Mouse (Mus musculus): Measurements from ENCODE around the gene Ywhah. TPM values are rescaled to one million over a fixed set of nuclear protein-coding genes. Genes with fewer than 3 reads are reported as not detected.

Ywhah gene
- polyA plus RNA-seq, 1 experiment from 2014 or later = 976 TPM

DNA sequence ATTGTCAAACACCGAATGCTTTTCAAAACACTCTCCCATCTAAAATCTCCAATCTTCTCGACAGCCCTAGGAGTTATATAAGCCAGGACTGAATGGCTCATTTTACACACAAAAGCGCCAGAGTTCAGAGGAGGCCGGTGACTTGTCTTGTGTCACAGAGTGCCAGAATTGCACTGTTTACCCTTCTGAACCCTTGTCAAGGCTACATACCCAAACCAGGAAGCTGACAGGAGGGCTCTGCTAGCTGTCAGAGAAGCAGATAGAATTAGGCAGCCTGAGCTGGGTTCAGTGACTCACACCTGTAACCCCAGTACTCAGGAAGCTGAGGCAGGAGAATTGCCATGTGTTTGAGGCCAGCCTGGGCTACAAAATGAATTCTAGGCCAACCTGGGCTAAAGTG lies 11.2 kb upstream of the Ywhah start:
- peaks cover 48% of the 10 kb centered on the region for H3K4me1 ChIP-seq (ENCODE audit: control insufficient read depth, insufficient read depth, low read length)
- H3K36me3 ChIP-seq (ENCODE audit: control insufficient read depth, insufficient read depth, low read length) = no peaks in the 10 kb centered on the region
- no peak overlapping the region for H3K4me2 ChIP-seq (ENCODE audit: low read length)
- H3K27me3 ChIP-seq (ENCODE audit: control insufficient read depth, insufficient read depth, low read depth, low read length) = no peaks in the 10 kb centered on the region
- peak overlapping the region; percentile 88 for H3K27ac ChIP-seq (ENCODE audit: low read length)
- WGBS = 58% methylated on average over 4 of the region's 4 CpGs
- no peak overlapping the region for H3K4me3 ChIP-seq (ENCODE audit: low read depth, low read length)
- H3K9ac ChIP-seq (ENCODE audit: low read depth, low read length) = no peak overlapping the region
- ATAC-seq = no peak
- no peaks in the 10 kb centered on the region for H3K9me3 ChIP-seq (replicated peaks; ENCODE audit: control insufficient read depth, low read length, poor library complexity, severe bottlenecking)

DNA sequence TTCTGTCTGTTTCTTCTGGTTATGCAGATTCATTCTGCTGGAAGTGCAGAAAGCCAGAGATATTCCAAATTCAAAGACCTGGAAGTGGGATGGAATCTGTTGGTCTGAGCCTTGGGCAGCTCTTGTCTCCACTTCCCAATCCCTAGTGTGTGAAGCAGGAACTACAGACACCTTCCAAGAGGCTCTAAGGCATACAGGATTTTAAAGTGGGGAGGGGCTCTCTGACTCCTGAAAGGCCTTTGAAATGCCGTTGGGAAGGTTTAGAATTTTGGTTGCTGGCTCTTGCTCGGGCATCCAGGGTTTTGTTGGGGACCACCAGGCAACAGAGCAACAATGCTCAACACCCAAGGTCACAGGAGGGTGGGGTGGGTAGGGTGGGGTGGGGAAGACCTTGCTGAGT lies 9.3 kb upstream of the Ywhah start:
- no peak for ATAC-seq
- Histone ChIP-seq H3K4me1 (ENCODE audit: control insufficient read depth, insufficient read depth, low read length) (peaks cover 48% of the 10 kb centered on the region), H3K27ac (ENCODE audit: low read length) (no peak overlapping the region), H3K36me3 (ENCODE audit: control insufficient read depth, insufficient read depth, low read length) (no peaks in the 10 kb centered on the region), H3K4me2 (ENCODE audit: low read length) (no peak overlapping the region), H3K4me3 (ENCODE audit: low read depth, low read length) (no peak overlapping the region), H3K9me3 (replicated peaks; ENCODE audit: control insufficient read depth, low read length, poor library complexity, severe bottlenecking) (no peaks in the 10 kb centered on the region), H3K9ac (ENCODE audit: low read depth, low read length) (no peak overlapping the region), H3K27me3 (ENCODE audit: control insufficient read depth, insufficient read depth, low read depth, low read length) (no peaks in the 10 kb centered on the region)
- WGBS = 55% methylated on average over 2 of the region's 2 CpGs

DNA sequence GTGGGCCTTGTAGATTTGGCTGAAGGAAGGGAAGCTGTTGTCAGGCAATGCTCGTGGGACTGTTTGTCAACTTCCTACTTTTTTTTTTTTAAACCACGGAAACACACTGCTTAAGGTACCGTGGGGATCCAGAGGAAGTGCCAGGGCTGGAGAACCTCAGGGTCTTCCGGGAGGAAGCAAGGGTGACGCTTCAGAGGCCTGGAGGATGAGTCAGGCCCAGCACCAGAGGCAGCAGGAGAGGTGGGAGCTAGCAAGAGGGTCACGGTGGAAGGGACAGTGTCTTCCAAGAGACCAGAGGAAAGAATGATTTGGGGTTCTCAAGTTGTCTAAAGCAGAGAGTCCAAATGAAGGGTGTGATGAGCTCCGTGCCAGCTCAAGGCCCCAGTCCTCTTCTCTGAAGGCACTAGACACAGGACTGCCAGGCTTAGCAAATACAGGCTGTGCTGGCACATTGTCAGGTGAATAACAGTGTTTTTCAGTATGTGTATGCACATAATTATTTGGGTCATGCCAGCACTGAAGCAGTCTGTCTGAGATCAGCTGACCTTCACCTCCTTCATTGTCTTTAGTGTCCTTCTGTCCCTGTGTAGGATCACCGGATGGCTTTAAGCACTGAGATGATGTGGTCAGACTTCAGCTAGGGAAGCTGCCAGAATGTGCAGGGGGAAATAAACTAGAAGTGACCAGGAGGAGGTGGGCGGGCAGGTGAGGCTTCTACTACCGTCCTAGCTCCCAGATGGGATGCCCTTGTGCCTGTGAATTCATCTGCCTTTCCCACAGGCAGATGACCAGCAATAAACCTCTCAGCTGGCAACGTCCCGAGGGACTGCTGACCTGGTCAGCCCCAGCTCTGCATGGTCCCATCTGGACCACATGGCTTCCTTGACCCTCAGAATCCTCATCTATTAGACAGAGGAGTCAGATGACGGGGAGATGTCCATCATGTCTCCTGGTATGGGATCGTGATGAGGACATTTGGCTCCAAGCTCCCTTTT lies 8.5 kb upstream of the Ywhah start:
- H3K9ac ChIP-seq (ENCODE audit: low read depth, low read length) = peak overlapping the region; percentile 31; the same call in 1 of the 2 replicates
- no peak overlapping the region for H3K4me3 ChIP-seq (ENCODE audit: low read depth, low read length)
- no peaks in the 10 kb centered on the region for H3K27me3 ChIP-seq (ENCODE audit: control insufficient read depth, insufficient read depth, low read depth, low read length)
- H3K4me1 ChIP-seq (ENCODE audit: control insufficient read depth, insufficient read depth, low read length) = peaks cover 45% of the 10 kb centered on the region
- H3K27ac ChIP-seq (ENCODE audit: low read length) = peak overlapping the region; percentile 85
- no peaks in the 10 kb centered on the region for H3K9me3 ChIP-seq (replicated peaks; ENCODE audit: control insufficient read depth, low read length, poor library complexity, severe bottlenecking)
- no peaks in the 10 kb centered on the region for H3K36me3 ChIP-seq (ENCODE audit: control insufficient read depth, insufficient read depth, low read length)
- ATAC-seq = no peak
- no peak overlapping the region for H3K4me2 ChIP-seq (ENCODE audit: low read length)
- WGBS = 73% methylated on average over 14 of the region's 14 CpGs

DNA sequence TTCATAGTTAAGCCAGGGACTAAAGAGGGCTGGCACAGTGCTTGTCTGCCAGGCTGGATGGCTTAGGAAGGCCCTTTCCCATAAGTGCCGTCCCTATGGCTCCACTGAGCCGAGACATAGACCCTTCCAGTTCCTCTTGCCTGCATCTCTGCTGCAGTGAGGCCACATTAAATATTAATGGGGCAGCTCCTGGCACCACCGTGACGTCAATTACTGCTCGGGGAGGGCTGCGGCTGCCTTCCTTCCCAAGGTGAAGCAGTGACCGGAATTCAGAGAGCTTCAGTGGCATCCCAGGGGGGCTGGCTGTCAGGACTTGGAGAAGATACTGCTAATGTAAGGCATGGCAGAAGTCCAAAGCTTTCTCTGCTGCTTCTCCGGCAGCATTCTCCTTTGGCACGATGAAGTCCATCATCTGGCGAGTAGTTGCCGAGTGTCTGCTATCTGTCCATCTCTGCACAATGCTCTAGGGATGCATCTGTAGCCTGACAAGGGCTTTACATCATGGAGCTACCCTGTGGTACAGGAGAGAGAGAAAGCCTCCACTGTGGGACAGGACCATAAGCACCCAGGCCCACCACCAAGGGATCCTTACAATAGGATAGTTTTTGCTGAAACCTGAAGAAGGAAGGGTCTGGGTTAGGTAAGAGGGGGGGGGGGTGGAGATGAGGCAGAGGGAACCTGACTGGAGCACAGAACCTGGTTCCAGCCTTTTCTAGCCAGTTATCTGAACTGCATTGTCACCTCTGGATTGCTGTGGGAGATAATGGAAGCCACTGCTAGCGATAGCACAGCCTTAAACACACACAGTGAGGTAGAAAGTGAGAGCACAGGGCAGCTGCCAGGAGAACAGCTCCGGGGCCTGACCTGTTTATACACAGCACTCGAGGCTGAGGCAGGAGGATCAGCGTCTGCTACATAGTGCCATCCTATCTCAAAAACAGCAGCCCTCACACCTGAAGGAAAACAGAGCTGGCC lies 7.2 kb upstream of the Ywhah start:
- H3K4me1 ChIP-seq (ENCODE audit: control insufficient read depth, insufficient read depth, low read length) = peaks cover 32% of the 10 kb centered on the region
- peak overlapping the region; percentile 85 for H3K27ac ChIP-seq (ENCODE audit: low read length)
- 18% methylated on average over 15 of the region's 15 CpGs for WGBS
- no peaks in the 10 kb centered on the region for H3K9me3 ChIP-seq (replicated peaks; ENCODE audit: control insufficient read depth, low read length, poor library complexity, severe bottlenecking)
- H3K27me3 ChIP-seq (ENCODE audit: control insufficient read depth, insufficient read depth, low read depth, low read length) = no peaks in the 10 kb centered on the region
- H3K9ac ChIP-seq (ENCODE audit: low read depth, low read length) = peak overlapping the region; percentile 31
- H3K4me3 ChIP-seq (ENCODE audit: low read depth, low read length) = no peak overlapping the region
- no peaks in the 10 kb centered on the region for H3K36me3 ChIP-seq (ENCODE audit: control insufficient read depth, insufficient read depth, low read length)
- peak; percentile 70 for ATAC-seq
- peak overlapping the region; percentile 25 for H3K4me2 ChIP-seq (ENCODE audit: low read length)

DNA sequence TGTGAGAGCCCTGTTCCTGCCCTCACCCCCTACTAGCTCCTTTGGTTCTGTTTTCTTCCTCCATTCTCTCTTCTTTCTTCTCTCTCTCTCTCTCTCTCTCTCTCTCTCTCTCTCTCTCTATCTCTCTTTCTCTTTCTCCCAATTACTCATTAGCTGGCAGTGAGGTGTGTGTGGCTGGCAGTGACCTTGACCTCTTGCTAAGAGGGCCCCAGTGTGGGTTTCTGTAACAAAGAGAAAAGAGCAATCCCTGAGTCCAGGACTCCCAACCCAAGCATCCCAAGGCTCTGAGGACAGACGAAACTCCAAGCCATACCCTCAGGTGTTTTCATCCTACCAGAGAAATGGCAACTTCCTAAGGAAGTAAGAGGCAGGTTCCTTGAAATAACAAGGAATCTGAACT lies 4.5 kb upstream of the Ywhah start:
- no peak for ATAC-seq
- Histone ChIP-seq H3K9ac (ENCODE audit: low read depth, low read length) (no peak overlapping the region), H3K4me1 (ENCODE audit: control insufficient read depth, insufficient read depth, low read length) (peaks cover 31% of the 10 kb centered on the region), H3K4me2 (ENCODE audit: low read length) (no peak overlapping the region), H3K4me3 (ENCODE audit: low read depth, low read length) (no peak overlapping the region), H3K36me3 (ENCODE audit: control insufficient read depth, insufficient read depth, low read length) (no peaks in the 10 kb centered on the region), H3K9me3 (replicated peaks; ENCODE audit: control insufficient read depth, low read length, poor library complexity, severe bottlenecking) (no peaks in the 10 kb centered on the region), H3K27ac (ENCODE audit: low read length) (no peak overlapping the region), H3K27me3 (ENCODE audit: control insufficient read depth, insufficient read depth, low read depth, low read length) (no peaks in the 10 kb centered on the region)
- 80% methylated on average over 1 of the region's 1 CpGs for WGBS

DNA sequence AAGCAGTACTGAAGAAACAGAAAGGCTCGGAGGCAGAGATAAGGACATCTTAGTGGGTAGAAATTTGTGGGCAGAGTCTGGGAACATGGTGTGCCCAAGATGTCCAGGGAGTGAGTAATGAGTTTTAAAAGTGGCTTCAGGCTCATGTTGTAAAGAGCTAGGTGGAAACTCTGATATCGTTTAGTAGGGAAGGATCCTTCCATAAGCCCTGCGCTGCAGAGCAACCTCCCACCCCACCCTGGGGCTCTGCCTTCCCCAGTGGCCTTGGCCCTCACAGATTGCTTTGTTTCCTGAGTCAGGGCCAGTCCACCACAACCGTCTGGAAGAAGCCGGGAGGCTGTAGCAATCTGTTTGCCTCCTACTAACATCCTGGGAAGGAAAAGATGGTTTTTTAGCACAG lies 3.0 kb upstream of the Ywhah start:
- WGBS = 88% methylated on average over 5 of the region's 5 CpGs
- no peaks in the 10 kb centered on the region for H3K9me3 ChIP-seq (replicated peaks; ENCODE audit: control insufficient read depth, low read length, poor library complexity, severe bottlenecking)
- peaks cover 30% of the 10 kb centered on the region for H3K4me1 ChIP-seq (ENCODE audit: control insufficient read depth, insufficient read depth, low read length)
- no peak overlapping the region for H3K27ac ChIP-seq (ENCODE audit: low read length)
- H3K9ac ChIP-seq (ENCODE audit: low read depth, low read length) = no peak overlapping the region
- H3K4me2 ChIP-seq (ENCODE audit: low read length) = no peak overlapping the region
- no peaks in the 10 kb centered on the region for H3K27me3 ChIP-seq (ENCODE audit: control insufficient read depth, insufficient read depth, low read depth, low read length)
- H3K36me3 ChIP-seq (ENCODE audit: control insufficient read depth, insufficient read depth, low read length) = no peaks in the 10 kb centered on the region
- H3K4me3 ChIP-seq (ENCODE audit: low read depth, low read length) = no peak overlapping the region
- no peak for ATAC-seq

DNA sequence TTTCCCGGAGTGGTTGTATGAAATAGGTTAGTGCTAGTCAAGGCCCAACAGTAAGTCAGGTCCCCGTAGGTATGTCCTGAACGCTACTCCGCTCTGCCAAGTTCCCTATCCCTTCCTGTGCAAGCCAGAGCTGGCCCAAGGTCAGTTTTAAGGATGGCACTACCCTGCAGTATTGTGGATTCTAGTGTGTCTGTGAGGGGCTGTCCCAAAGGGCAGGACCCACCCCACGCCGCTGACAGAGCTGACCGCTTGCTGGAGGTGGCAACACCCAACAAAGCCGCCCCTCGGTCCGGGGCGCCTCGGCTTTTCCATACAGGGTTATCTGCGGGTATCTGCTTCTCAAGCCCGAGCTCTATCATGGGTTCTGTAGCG lies 441 bp upstream of the Ywhah start:
- Histone ChIP-seq H3K27me3 (ENCODE audit: control insufficient read depth, insufficient read depth, low read depth, low read length) (no peaks in the 10 kb centered on the region), H3K9me3 (replicated peaks; ENCODE audit: control insufficient read depth, low read length, poor library complexity, severe bottlenecking) (no peaks in the 10 kb centered on the region), H3K9ac (ENCODE audit: low read depth, low read length) (peak overlapping the region; percentile 92), H3K4me2 (ENCODE audit: low read length) (peak overlapping the region; percentile 93), H3K4me3 (ENCODE audit: low read depth, low read length) (peak overlapping the region; percentile 64), H3K27ac (ENCODE audit: low read length) (peak overlapping the region; percentile 100), H3K36me3 (ENCODE audit: control insufficient read depth, insufficient read depth, low read length) (no peaks in the 10 kb centered on the region), H3K4me1 (ENCODE audit: control insufficient read depth, insufficient read depth, low read length) (peaks cover 35% of the 10 kb centered on the region)
- ATAC-seq = peak; percentile 67; the same call in 1 of the 2 replicates
- 2% methylated on average over 15 of the region's 15 CpGs for WGBS

DNA sequence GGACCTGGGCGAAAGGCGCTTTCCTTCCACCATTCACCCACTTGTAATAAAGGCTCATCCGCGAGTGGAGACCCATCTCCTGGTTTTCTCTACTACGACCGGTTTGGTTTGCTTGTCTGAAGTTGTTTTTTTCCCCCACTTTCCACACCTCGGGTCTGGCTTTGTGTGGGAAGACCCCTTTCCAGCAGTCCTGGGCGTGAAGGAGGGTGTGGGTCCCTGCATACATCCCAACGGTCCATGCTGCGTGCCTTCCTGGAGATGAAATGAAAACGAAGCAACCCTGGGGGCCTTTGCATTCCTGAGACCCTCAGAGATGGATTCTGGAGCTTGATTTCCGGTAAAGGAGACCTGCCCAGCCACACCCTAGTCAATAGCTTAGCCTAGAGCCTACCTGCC lies 808 bp downstream of the Ywhah start:
- peak overlapping the region; percentile 98 for H3K9ac ChIP-seq (ENCODE audit: low read depth, low read length)
- peak overlapping the region; percentile 100 for H3K27ac ChIP-seq (ENCODE audit: low read length)
- no peaks in the 10 kb centered on the region for H3K27me3 ChIP-seq (ENCODE audit: control insufficient read depth, insufficient read depth, low read depth, low read length)
- peak overlapping the region; percentile 64 for H3K4me3 ChIP-seq (ENCODE audit: low read depth, low read length)
- no peaks in the 10 kb centered on the region for H3K9me3 ChIP-seq (replicated peaks; ENCODE audit: control insufficient read depth, low read length, poor library complexity, severe bottlenecking)
- WGBS = 0% methylated on average over 12 of the region's 12 CpGs
- H3K4me1 ChIP-seq (ENCODE audit: control insufficient read depth, insufficient read depth, low read length) = peaks cover 48% of the 10 kb centered on the region
- ATAC-seq = no peak
- peak overlapping the region; percentile 84 for H3K4me2 ChIP-seq (ENCODE audit: low read length)
- H3K36me3 ChIP-seq (ENCODE audit: control insufficient read depth, insufficient read depth, low read length) = no peaks in the 10 kb centered on the region
